Mouse (Mus musculus): ENCODE results near the gene Retreg1. TPM values are rescaled to one million over a fixed set of nuclear protein-coding genes. Genes with fewer than 3 reads are reported as not detected.

Gene Retreg1
- 10 to 100 TPM; 53.0 to 73.2 (median 58.3) TPM for polyA plus RNA-seq (2017; shearing (Covaris generic))

GRCm38 (mm10) chr15:25843086-25843991, at the start of gene Retreg1:
TSS of gene Retreg1 (plus strand) at chr15:25843180.
- ATAC-seq: peak; percentile 81

GRCm38 (mm10) chr15:25794123-25794522, 48.9 kb upstream of the Retreg1 start:
- ATAC-seq: no peak

GRCm38 (mm10) chr15:25795496-25795895, 47.5 kb upstream of the Retreg1 start:
- no peak for ATAC-seq

GRCm38 (mm10) chr15:25796353-25796752, 46.6 kb upstream of the Retreg1 start:
- ATAC-seq: no peak

- no peak for ATAC-seq
Observed at GRCm38 (mm10) chr15:25797179-25797578, 45.8 kb upstream of the Retreg1 start.

- ATAC-seq: no peak
Observed at GRCm38 (mm10) chr15:25797888-25798287, 45.1 kb upstream of the Retreg1 start.

- ATAC-seq: no peak
Observed at GRCm38 (mm10) chr15:25801726-25802125, 41.3 kb upstream of the Retreg1 start.

- ATAC-seq: no peak
Observed at GRCm38 (mm10) chr15:25802194-25802593, 40.8 kb upstream of the Retreg1 start.

- no peak for ATAC-seq
Observed at GRCm38 (mm10) chr15:25803111-25803510, 39.9 kb upstream of the Retreg1 start.

- peak; percentile 91 for ATAC-seq
Observed at GRCm38 (mm10) chr15:25805336-25806110, 37.5 kb upstream of the Retreg1 start.

GRCm38 (mm10) chr15:25806363-25806762, 36.6 kb upstream of the Retreg1 start:
- ATAC-seq: no peak

- ATAC-seq: no peak
Observed at GRCm38 (mm10) chr15:25806878-25807277, 36.1 kb upstream of the Retreg1 start.

GRCm38 (mm10) chr15:25808677-25809460, 34.1 kb upstream of the Retreg1 start:
- no peak for ATAC-seq

- ATAC-seq: no peak
Observed at GRCm38 (mm10) chr15:25809669-25810068, 33.3 kb upstream of the Retreg1 start.

- ATAC-seq: peak; percentile 64
Observed at GRCm38 (mm10) chr15:25811834-25812250, 31.1 kb upstream of the Retreg1 start.

- no peak for ATAC-seq
Observed at GRCm38 (mm10) chr15:25812479-25812878, 30.5 kb upstream of the Retreg1 start.

- ATAC-seq: no peak
Observed at GRCm38 (mm10) chr15:25814535-25814934, 28.4 kb upstream of the Retreg1 start.

GRCm38 (mm10) chr15:25817191-25817590, 25.8 kb upstream of the Retreg1 start:
- ATAC-seq: peak; percentile 55

GRCm38 (mm10) chr15:25821981-25822380, 21.0 kb upstream of the Retreg1 start:
- ATAC-seq: no peak

- ATAC-seq: peak; percentile 61
Observed at GRCm38 (mm10) chr15:25822656-25823055, 20.3 kb upstream of the Retreg1 start.

GRCm38 (mm10) chr15:25826531-25826961, 16.4 kb upstream of the Retreg1 start:
- no peak for ATAC-seq

GRCm38 (mm10) chr15:25828464-25828863, 14.5 kb upstream of the Retreg1 start:
- ATAC-seq: peak; percentile 83

GRCm38 (mm10) chr15:25830426-25830825, 12.6 kb upstream of the Retreg1 start:
- ATAC-seq: peak; percentile 67

Data from inflammation-experienced regulatory T-cells, adult 6 months (primary cell).